Mouse (Mus musculus) midbrain, embryonic 13.5 days (tissue): Measurements from ENCODE around the gene Trim44. TPM values are rescaled to one million over a fixed set of nuclear protein-coding genes. Genes with fewer than 3 reads are reported as not detected.

ENCODE experiments used
- ATAC-seq: fragments of 200-750 bp; cut with Nextera tagmentation; 2 replicates; pipeline ENCODE4 v1.8.0; 2017; ENCODE audit warnings: mild to moderate bottlenecking, moderate TSS enrichment, moderate library complexity
- H3K27ac ChIP-seq: fragments of 300-500 bp; sonication (generic); 2 replicates; pipeline ENCODE4 v1.5.1; 2015; ENCODE audit warnings: inconsistent platforms, mild to moderate bottlenecking, moderate library complexity
- H3K27me3 ChIP-seq: fragments of 300-500 bp; sonication (generic); 2 replicates; pipeline ENCODE4 v1.6.1; 2015; ENCODE audit warnings: mild to moderate bottlenecking, inconsistent platforms
- H3K36me3 ChIP-seq: fragments of 300-500 bp; sonication (generic); 2 replicates; pipeline ENCODE4 v1.6.1; 2015; ENCODE audit warnings: mild to moderate bottlenecking, inconsistent platforms
- H3K4me1 ChIP-seq: fragments of 300-500 bp; sonication (generic); replicated peaks from 2 replicates; pipeline ENCODE4 v1.6.1; 2015; ENCODE audit warnings: inconsistent platforms
- H3K4me2 ChIP-seq: fragments of 300-500 bp; sonication (generic); replicated peaks from 2 replicates; pipeline ENCODE4 v1.6.1; 2015; ENCODE audit warnings: moderate library complexity, mild to moderate bottlenecking, inconsistent platforms
- H3K4me3 ChIP-seq: fragments of 300-500 bp; sonication (generic); replicated peaks from 2 replicates; pipeline ENCODE4 v1.5.1; 2015; ENCODE audit warnings: mild to moderate bottlenecking, inconsistent platforms
- H3K9ac ChIP-seq: fragments of 300-500 bp; sonication (generic); replicated peaks from 2 replicates; pipeline ENCODE4 v1.6.1; 2015; ENCODE audit warnings: mild to moderate bottlenecking, inconsistent platforms
- H3K9me3 ChIP-seq: fragments of 300-500 bp; sonication (generic); 2 replicates; pipeline ENCODE4 v1.6.1; 2016; ENCODE audit warnings: mild to moderate bottlenecking, inconsistent platforms
- WGBS: fragments of 180-500 bp; shearing (Covaris S2); methylation state at CpG from one replicate; pipeline ENCODE4 v1.1.7; 2015; 5-methylcytosine and 5-hydroxymethylcytosine counted together
- polyA plus RNA-seq: library from polyadenylated mRNA; unstranded; fragments of >200 nt; fragmentation: Nextera tagmentation; extraction: Ambion mirVana; gene quantifications from 2 replicates; pipeline ENCODE4 v1.2.1, GENCODE M21; 2015

Gene Trim44
- polyA plus RNA-seq, 1 experiment from 2014 or later: 49.7 TPM

DNA sequence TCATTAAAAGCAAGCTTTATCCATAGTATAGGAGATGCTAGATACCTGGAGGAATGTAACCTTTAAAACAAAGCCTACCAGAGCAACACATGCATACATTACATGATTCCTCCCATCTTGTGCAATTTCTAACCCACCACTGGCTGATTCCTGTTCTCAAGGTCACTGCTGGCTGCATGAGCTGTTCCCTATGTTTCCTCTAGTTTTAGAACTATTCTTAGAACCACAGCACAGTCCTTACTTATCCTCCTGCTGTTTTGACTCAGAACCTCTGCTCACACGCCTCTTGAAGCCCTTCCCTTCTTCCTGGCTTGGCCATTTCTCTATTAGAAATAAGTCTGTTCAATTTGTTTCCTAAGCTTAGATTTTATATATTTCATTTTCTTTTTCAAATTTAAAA is 28.7 kb downstream of the Trim44 start:
- 74% methylated on average over 1 of the region's 1 CpGs for WGBS

DNA sequence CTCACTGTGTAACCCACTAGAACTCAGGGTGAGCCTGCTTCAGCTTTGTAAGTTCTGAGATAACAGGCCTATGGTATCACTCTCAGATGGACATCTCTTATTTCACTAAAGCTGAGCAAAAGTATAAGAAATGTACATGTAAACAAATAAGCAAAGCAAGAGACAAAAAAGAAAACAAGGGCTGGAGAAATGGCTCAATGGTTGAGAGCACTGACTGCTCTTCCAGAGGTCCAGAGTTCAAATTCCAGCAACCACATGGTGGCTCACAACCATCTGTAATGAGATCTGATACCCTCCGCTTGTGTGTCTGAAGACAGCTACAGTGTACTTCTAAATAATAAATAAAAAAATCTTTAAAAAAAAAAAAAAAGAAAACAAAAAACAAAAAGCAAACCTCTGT is 29.2 kb downstream of the Trim44 start:
- Histone ChIP-seq H3K9me3 (no peaks in the 10 kb centered on the region), H3K4me3 (no peak overlapping the region), H3K4me2 (no peak overlapping the region), H3K36me3 (peaks cover 15% of the 10 kb centered on the region; the same call in 1 of the 2 replicates), H3K9ac (no peak overlapping the region), H3K27me3 (no peaks in the 10 kb centered on the region), H3K4me1 (peaks cover 6% of the 10 kb centered on the region), H3K27ac (no peak overlapping the region)
- 92% methylated on average over 1 of the region's 1 CpGs for WGBS
- no peak for ATAC-seq

More for the DNA sequence above, 28.7 kb downstream of the Trim44 start:
- no peaks in the 10 kb centered on the region for H3K9me3 ChIP-seq
- no peak overlapping the region for H3K27ac ChIP-seq
- H3K4me2 ChIP-seq: no peak overlapping the region
- no peaks in the 10 kb centered on the region for H3K27me3 ChIP-seq
- peaks cover 15% of the 10 kb centered on the region; the same call in 1 of the 2 replicates for H3K36me3 ChIP-seq
- peaks cover 12% of the 10 kb centered on the region for H3K4me1 ChIP-seq
- no peak for ATAC-seq
- no peak overlapping the region for H3K9ac ChIP-seq
- H3K4me3 ChIP-seq: no peak overlapping the region

GRCm38 (mm10) chr2:102377370-102377769 is 30.3 kb downstream of the Trim44 start:
- 100% methylated on average over 2 of the region's 2 CpGs for WGBS

DNA sequence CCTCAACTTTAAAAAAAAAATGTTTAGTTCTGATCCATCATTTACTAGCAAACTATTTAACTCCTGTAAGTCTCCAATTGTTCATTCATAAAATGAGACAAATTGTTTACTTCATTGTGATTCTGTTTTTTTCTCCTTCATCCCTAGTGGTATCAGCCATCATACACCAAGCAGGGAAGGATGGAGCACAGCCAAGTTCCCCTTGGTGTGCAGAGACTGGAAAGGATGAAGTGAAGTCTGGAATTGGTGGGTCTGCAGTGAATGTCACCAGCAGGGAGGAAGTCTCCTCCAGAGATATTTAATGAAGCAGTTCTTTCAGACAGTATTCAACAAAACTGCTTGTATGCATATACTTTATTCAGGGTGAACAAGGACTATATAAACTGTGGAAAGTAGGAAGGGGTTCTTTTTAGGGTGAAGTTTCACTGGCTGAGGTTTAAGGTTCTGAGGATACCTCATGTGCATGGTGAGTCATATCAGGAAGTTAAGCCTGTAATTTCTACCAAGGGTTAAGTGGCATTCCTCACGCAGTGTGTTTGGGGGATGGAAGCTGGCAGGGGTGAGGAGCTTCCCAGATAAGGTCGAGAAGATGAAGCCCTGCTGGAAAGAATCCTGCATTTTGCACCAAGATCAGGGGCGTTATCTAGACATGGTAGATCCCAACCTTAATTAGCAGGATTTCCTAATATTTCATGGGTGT is 34.1 kb downstream of the Trim44 start:
- no peak overlapping the region for H3K4me3 ChIP-seq
- ATAC-seq: no peak
- WGBS: 86% methylated on average over 3 of the region's 3 CpGs
- no peaks in the 10 kb centered on the region for H3K4me1 ChIP-seq
- H3K27ac ChIP-seq: no peak overlapping the region
- no peaks in the 10 kb centered on the region for H3K9me3 ChIP-seq
- H3K9ac ChIP-seq: no peak overlapping the region
- H3K27me3 ChIP-seq: no peaks in the 10 kb centered on the region
- H3K36me3 ChIP-seq: peaks cover 10% of the 10 kb centered on the region; the same call in 1 of the 2 replicates
- H3K4me2 ChIP-seq: no peak overlapping the region

More at GRCm38 (mm10) chr2:102377370-102377769, 30.3 kb downstream of the Trim44 start:
- 0 out of 2 replicates have a peak, but pooled peaks cover 2% of the 10 kb centered on the region for H3K4me1 ChIP-seq
- H3K27ac ChIP-seq: no peak overlapping the region
- no peak for ATAC-seq
- H3K4me2 ChIP-seq: no peak overlapping the region
- H3K36me3 ChIP-seq: peaks cover 15% of the 10 kb centered on the region; the same call in 1 of the 2 replicates
- no peaks in the 10 kb centered on the region for H3K27me3 ChIP-seq
- no peak overlapping the region for H3K9ac ChIP-seq
- no peaks in the 10 kb centered on the region for H3K9me3 ChIP-seq
- H3K4me3 ChIP-seq: no peak overlapping the region

- Histone ChIP-seq H3K4me1 (0 out of 2 replicates have a peak, but pooled peaks cover 6% of the 10 kb centered on the region), H3K9ac (no peak overlapping the region), H3K4me2 (no peak overlapping the region), H3K4me3 (no peak overlapping the region), H3K9me3 (no peaks in the 10 kb centered on the region), H3K27me3 (no peaks in the 10 kb centered on the region), H3K27ac (no peak overlapping the region), H3K36me3 (peaks cover 10% of the 10 kb centered on the region; the same call in 1 of the 2 replicates)
- no peak for ATAC-seq
These were observed 34.9 kb downstream of the Trim44 start for GRCm38 (mm10) chr2:102372690-102373089.

DNA sequence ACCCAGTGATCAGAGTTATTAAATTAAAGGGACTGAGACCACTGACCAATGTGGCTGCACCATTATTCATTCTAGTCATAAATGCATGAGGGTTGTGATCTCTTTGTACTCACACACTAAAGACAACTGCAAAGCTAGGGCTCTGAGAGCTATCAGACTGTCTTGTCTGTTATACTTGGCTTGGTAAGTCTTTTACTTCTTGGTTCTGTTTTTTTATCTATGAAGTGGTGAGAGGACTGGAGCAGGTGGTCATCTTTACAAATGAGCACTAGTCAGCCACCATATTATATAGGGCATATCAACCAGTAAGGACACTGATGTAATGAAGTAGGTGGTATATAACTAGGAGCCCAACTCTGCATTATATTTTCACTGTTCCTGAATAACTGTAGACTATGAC is 36.3 kb downstream of the Trim44 start:
- H3K9me3 ChIP-seq: no peaks in the 10 kb centered on the region
- no peaks in the 10 kb centered on the region for H3K36me3 ChIP-seq
- H3K27me3 ChIP-seq: no peaks in the 10 kb centered on the region
- H3K9ac ChIP-seq: no peak overlapping the region
- H3K4me2 ChIP-seq: no peak overlapping the region
- no peak for ATAC-seq
- no peak overlapping the region for H3K4me3 ChIP-seq
- H3K27ac ChIP-seq: no peak overlapping the region
- peaks cover 11% of the 10 kb centered on the region; the same call in 1 of the 2 replicates for H3K4me1 ChIP-seq

- ATAC-seq: no peak
These were observed 41.6 kb downstream of the Trim44 start for GRCm38 (mm10) chr2:102365983-102366545.

DNA sequence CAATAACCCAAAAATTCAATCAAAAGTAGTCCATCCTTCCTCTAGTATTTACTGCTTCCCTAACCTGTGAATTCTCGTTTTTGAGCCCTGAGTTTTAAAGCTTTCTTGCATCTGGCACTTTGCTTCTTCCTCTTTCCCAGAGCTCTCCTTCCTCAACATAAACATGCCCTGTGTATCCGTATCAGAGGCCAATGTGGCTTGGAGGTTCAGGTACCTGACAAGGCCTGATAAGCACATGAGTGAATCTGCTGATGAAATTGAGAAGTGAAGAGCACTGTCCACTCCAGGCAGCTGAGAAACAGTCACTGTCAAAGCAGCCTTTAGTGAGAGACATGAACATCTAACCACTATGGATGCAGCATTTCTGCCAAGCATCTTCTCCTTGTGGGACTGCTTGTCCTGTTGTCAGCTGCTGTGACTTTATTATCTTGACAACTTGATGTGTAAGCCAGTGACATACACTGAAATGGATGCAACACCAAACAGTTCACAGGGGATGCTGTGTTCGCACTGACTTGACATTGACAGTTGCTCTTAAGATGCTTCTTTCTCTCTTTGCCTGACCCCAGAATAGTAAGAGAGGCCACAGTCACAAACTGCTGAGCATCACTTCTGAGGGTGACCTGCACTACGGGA is 42.9 kb downstream of the Trim44 start:
- Histone ChIP-seq H3K9me3 (no peaks in the 10 kb centered on the region), H3K9ac (no peak overlapping the region), H3K4me3 (no peak overlapping the region), H3K4me1 (peaks cover 11% of the 10 kb centered on the region; the same call in 1 of the 2 replicates), H3K4me2 (no peak overlapping the region), H3K36me3 (no peaks in the 10 kb centered on the region), H3K27me3 (no peaks in the 10 kb centered on the region), H3K27ac (no peak overlapping the region)
- no peak for ATAC-seq
- 83% methylated on average over 4 of the region's 4 CpGs for WGBS

More at GRCm38 (mm10) chr2:102365983-102366545, 41.6 kb downstream of the Trim44 start:
- Histone ChIP-seq H3K27me3 (no peaks in the 10 kb centered on the region), H3K4me2 (no peak overlapping the region), H3K9me3 (no peaks in the 10 kb centered on the region), H3K36me3 (no peaks in the 10 kb centered on the region), H3K9ac (no peak overlapping the region), H3K27ac (no peak overlapping the region), H3K4me3 (no peak overlapping the region), H3K4me1 (peaks cover 11% of the 10 kb centered on the region; the same call in 1 of the 2 replicates)
- 90% methylated on average over 7 of the region's 7 CpGs for WGBS

DNA sequence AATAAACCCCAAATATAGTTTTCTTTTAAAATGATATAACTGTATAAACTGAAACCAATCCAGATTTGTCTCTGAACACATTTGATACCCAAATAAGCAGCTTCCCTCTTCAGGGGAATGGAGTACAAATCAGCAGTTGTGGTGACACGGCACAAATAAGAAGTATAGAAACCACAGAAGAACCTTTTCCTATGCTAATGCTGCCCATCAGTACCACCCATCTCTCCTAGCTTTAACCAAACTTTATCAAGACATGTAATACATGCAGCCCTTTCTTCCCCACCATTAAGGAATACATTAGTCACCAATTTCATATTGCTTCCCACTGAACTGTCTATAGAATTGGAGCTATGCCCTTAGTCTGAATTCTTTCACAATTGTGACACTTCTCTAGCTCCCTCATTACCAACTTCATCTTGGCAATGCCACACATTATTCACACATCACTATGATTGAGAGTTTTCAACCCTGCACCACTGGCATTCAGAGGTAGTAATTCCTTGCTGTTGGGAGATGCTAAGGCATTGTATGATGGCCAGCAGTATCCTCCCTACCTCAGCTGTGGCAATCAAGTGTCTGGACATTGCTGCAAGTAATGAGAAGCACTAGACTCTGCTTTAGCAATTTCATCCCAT is 44.6 kb downstream of the Trim44 start:
- Histone ChIP-seq H3K4me3 (no peak overlapping the region), H3K27ac (no peak overlapping the region), H3K9ac (no peak overlapping the region), H3K9me3 (no peaks in the 10 kb centered on the region), H3K36me3 (no peaks in the 10 kb centered on the region), H3K27me3 (no peaks in the 10 kb centered on the region), H3K4me1 (peaks cover 6% of the 10 kb centered on the region; the same call in 1 of the 2 replicates), H3K4me2 (no peak overlapping the region)
- no peak for ATAC-seq
- 80% methylated on average over 1 of the region's 1 CpGs for WGBS

GRCm38 (mm10) chr2:102362266-102362665 is 45.4 kb downstream of the Trim44 start:
- H3K9me3 ChIP-seq: no peaks in the 10 kb centered on the region
- H3K9ac ChIP-seq: no peak overlapping the region
- ATAC-seq: no peak
- no peak overlapping the region for H3K27ac ChIP-seq
- 94% methylated on average over 2 of the region's 2 CpGs for WGBS
- peaks cover 2% of the 10 kb centered on the region for H3K36me3 ChIP-seq
- H3K4me2 ChIP-seq: no peak overlapping the region
- H3K4me3 ChIP-seq: no peak overlapping the region
- H3K27me3 ChIP-seq: no peaks in the 10 kb centered on the region
- peaks cover 2% of the 10 kb centered on the region; the same call in 1 of the 2 replicates for H3K4me1 ChIP-seq

- Histone ChIP-seq H3K9ac (no peak overlapping the region), H3K4me3 (no peak overlapping the region), H3K36me3 (peaks cover 16% of the 10 kb centered on the region), H3K27ac (no peak overlapping the region), H3K27me3 (no peaks in the 10 kb centered on the region), H3K4me1 (no peaks in the 10 kb centered on the region), H3K4me2 (no peak overlapping the region), H3K9me3 (no peaks in the 10 kb centered on the region)
- ATAC-seq: no peak
- 97% methylated on average over 7 of the region's 7 CpGs for WGBS
These were observed 50.5 kb downstream of the Trim44 start for GRCm38 (mm10) chr2:102356879-102357695.
